Mouse (Mus musculus): ENCODE results near the gene Fkbpl. TPM values are rescaled to one million over a fixed set of nuclear protein-coding genes. Genes with fewer than 3 reads are reported as not detected.

Gene Fkbpl
- polyA plus RNA-seq, 1 experiment from 2014 or later, result 16.6 TPM

- Histone ChIP-seq H3K9ac (replicated peaks; ENCODE audit: low read length) (peak within 1 kb of the TSS; percentile 74), H3K4me2 (ENCODE audit: low read depth, low read length) (peak within 1 kb of the TSS; percentile 92), H3K4me1 (ENCODE audit: control insufficient read depth, insufficient read depth, low read length) (peaks cover 18% of the 10 kb centered on the region), H3K9me3 (replicated peaks; ENCODE audit: control insufficient read depth, low read length) (no peaks in the 10 kb centered on the region), H3K27ac (replicated peaks; ENCODE audit: low read depth, low read length) (peak within 1 kb of the TSS; percentile 80), H3K36me3 (replicated peaks; ENCODE audit: control insufficient read depth, insufficient read depth, low read depth, low read length) (no peaks in the 10 kb centered on the region), H3K4me3 (ENCODE audit: low read depth, low read length) (peak within 1 kb of the TSS; percentile 53), H3K27me3 (ENCODE audit: control insufficient read depth, insufficient read depth, low read length) (peaks cover 29% of the 10 kb centered on the region)
- no peak for ATAC-seq (replicated peaks; ENCODE audit: insufficient number of reproducible peaks, low FRiP score, low TSS enrichment, low read depth)
- 4% methylated on average over 29 of the region's 29 CpGs for WGBS
- DNase-seq (ENCODE audit: low spot score), result peak; percentile 33
Observed at GRCm38 (mm10) chr17:34627943-34628643, 16.5 kb upstream of the Fkbpl start, which contains the start of gene Ppt2. Ppt2 (minus strand) TSS chr17:34628510.

- DNase-seq (ENCODE audit: low spot score), result no peak
- Histone ChIP-seq H3K27ac (replicated peaks; ENCODE audit: low read depth, low read length) (no peak overlapping the region), H3K36me3 (replicated peaks; ENCODE audit: control insufficient read depth, insufficient read depth, low read depth, low read length) (no peaks in the 10 kb centered on the region), H3K4me1 (ENCODE audit: control insufficient read depth, insufficient read depth, low read length) (peaks cover 18% of the 10 kb centered on the region), H3K9me3 (replicated peaks; ENCODE audit: control insufficient read depth, low read length) (no peaks in the 10 kb centered on the region), H3K4me2 (ENCODE audit: low read depth, low read length) (peak overlapping the region; percentile 92), H3K4me3 (ENCODE audit: low read depth, low read length) (peak overlapping the region; percentile 53; the same call in 1 of the 2 replicates), H3K9ac (replicated peaks; ENCODE audit: low read length) (peak overlapping the region; percentile 74), H3K27me3 (ENCODE audit: control insufficient read depth, insufficient read depth, low read length) (peaks cover 31% of the 10 kb centered on the region)
- WGBS, result 15% methylated on average over 5 of the region's 5 CpGs
- no peak for ATAC-seq (replicated peaks; ENCODE audit: insufficient number of reproducible peaks, low FRiP score, low TSS enrichment, low read depth)
Observed at GRCm38 (mm10) chr17:34628644-34628967, 16.0 kb upstream of the Fkbpl start.

- no peak within 1 kb of the TSS for H3K27ac ChIP-seq (replicated peaks; ENCODE audit: low read depth, low read length)
- ATAC-seq (replicated peaks; ENCODE audit: insufficient number of reproducible peaks, low FRiP score, low TSS enrichment, low read depth), result no peak
- peak within 1 kb of the TSS; percentile 92 for H3K4me2 ChIP-seq (ENCODE audit: low read depth, low read length)
- WGBS, result under 1% methylated on average over 16 of the region's 16 CpGs
- H3K9me3 ChIP-seq (replicated peaks; ENCODE audit: control insufficient read depth, low read length), result no peaks in the 10 kb centered on the region
- H3K36me3 ChIP-seq (replicated peaks; ENCODE audit: control insufficient read depth, insufficient read depth, low read depth, low read length), result no peaks in the 10 kb centered on the region
- H3K9ac ChIP-seq (replicated peaks; ENCODE audit: low read length), result peak within 1 kb of the TSS; percentile 74
- peaks cover 31% of the 10 kb centered on the region for H3K27me3 ChIP-seq (ENCODE audit: control insufficient read depth, insufficient read depth, low read length)
- DNase-seq (ENCODE audit: low spot score), result peak; percentile 71
- H3K4me3 ChIP-seq (ENCODE audit: low read depth, low read length), result peak within 1 kb of the TSS; percentile 53
- H3K4me1 ChIP-seq (ENCODE audit: control insufficient read depth, insufficient read depth, low read length), result peaks cover 18% of the 10 kb centered on the region
Observed at GRCm38 (mm10) chr17:34629221-34629751, 15.3 kb upstream of the Fkbpl start, which contains the start of gene Prrt1. Prrt1 (plus strand) TSS chr17:34629533.

GRCm38 (mm10) chr17:34629796-34630603 is 14.6 kb upstream of the Fkbpl start:
- Histone ChIP-seq H3K4me3 (ENCODE audit: low read depth, low read length) (peak overlapping the region; percentile 22; the same call in 1 of the 2 replicates), H3K36me3 (replicated peaks; ENCODE audit: control insufficient read depth, insufficient read depth, low read depth, low read length) (no peaks in the 10 kb centered on the region), H3K4me1 (ENCODE audit: control insufficient read depth, insufficient read depth, low read length) (peaks cover 18% of the 10 kb centered on the region), H3K4me2 (ENCODE audit: low read depth, low read length) (peak overlapping the region; percentile 32; the same call in 1 of the 2 replicates), H3K27me3 (ENCODE audit: control insufficient read depth, insufficient read depth, low read length) (peaks cover 31% of the 10 kb centered on the region), H3K27ac (replicated peaks; ENCODE audit: low read depth, low read length) (no peak overlapping the region), H3K9ac (replicated peaks; ENCODE audit: low read length) (no peak overlapping the region), H3K9me3 (replicated peaks; ENCODE audit: control insufficient read depth, low read length) (no peaks in the 10 kb centered on the region)
- DNase-seq (ENCODE audit: low spot score), result no peak
- ATAC-seq (replicated peaks; ENCODE audit: insufficient number of reproducible peaks, low FRiP score, low TSS enrichment, low read depth), result no peak
- WGBS, result 11% methylated on average over 12 of the region's 12 CpGs

GRCm38 (mm10) chr17:34630761-34631301 is 13.7 kb upstream of the Fkbpl start:
- 4% methylated on average over 42 of the region's 48 CpGs for WGBS
- DNase-seq (ENCODE audit: low spot score) (no peak), ATAC-seq (replicated peaks; ENCODE audit: insufficient number of reproducible peaks, low FRiP score, low TSS enrichment, low read depth) (no peak)
- Histone ChIP-seq H3K9me3 (replicated peaks; ENCODE audit: control insufficient read depth, low read length) (no peaks in the 10 kb centered on the region), H3K9ac (replicated peaks; ENCODE audit: low read length) (peak overlapping the region; percentile 28), H3K27ac (replicated peaks; ENCODE audit: low read depth, low read length) (no peak overlapping the region), H3K4me3 (ENCODE audit: low read depth, low read length) (peak overlapping the region; percentile 22), H3K4me1 (ENCODE audit: control insufficient read depth, insufficient read depth, low read length) (peaks cover 18% of the 10 kb centered on the region), H3K4me2 (ENCODE audit: low read depth, low read length) (peak overlapping the region; percentile 32), H3K27me3 (ENCODE audit: control insufficient read depth, insufficient read depth, low read length) (peaks cover 31% of the 10 kb centered on the region), H3K36me3 (replicated peaks; ENCODE audit: control insufficient read depth, insufficient read depth, low read depth, low read length) (no peaks in the 10 kb centered on the region)

GRCm38 (mm10) chr17:34631647-34632046 is 12.9 kb upstream of the Fkbpl start:
- H3K9me3 ChIP-seq (replicated peaks; ENCODE audit: control insufficient read depth, low read length), result no peaks in the 10 kb centered on the region
- no peak for ATAC-seq (replicated peaks; ENCODE audit: insufficient number of reproducible peaks, low FRiP score, low TSS enrichment, low read depth)
- no peak overlapping the region; the same call in 1 of the 2 replicates for H3K9ac ChIP-seq (replicated peaks; ENCODE audit: low read length)
- H3K27me3 ChIP-seq (ENCODE audit: control insufficient read depth, insufficient read depth, low read length), result peaks cover 31% of the 10 kb centered on the region
- peaks cover 14% of the 10 kb centered on the region for H3K4me1 ChIP-seq (ENCODE audit: control insufficient read depth, insufficient read depth, low read length)
- H3K4me2 ChIP-seq (ENCODE audit: low read depth, low read length), result peak overlapping the region; percentile 74
- H3K27ac ChIP-seq (replicated peaks; ENCODE audit: low read depth, low read length), result no peak overlapping the region
- peak overlapping the region; percentile 32 for H3K4me3 ChIP-seq (ENCODE audit: low read depth, low read length)
- WGBS, result 1% methylated on average over 11 of the region's 12 CpGs
- no peaks in the 10 kb centered on the region for H3K36me3 ChIP-seq (replicated peaks; ENCODE audit: control insufficient read depth, insufficient read depth, low read depth, low read length)
- DNase-seq (ENCODE audit: low spot score), result no peak

GRCm38 (mm10) chr17:34632261-34632691 is 12.3 kb upstream of the Fkbpl start:
- H3K4me3 ChIP-seq (ENCODE audit: low read depth, low read length), result peak overlapping the region; percentile 32
- H3K4me2 ChIP-seq (ENCODE audit: low read depth, low read length), result peak overlapping the region; percentile 74
- ATAC-seq (replicated peaks; ENCODE audit: insufficient number of reproducible peaks, low FRiP score, low TSS enrichment, low read depth) (no peak), DNase-seq (ENCODE audit: low spot score) (peak; percentile 66)
- H3K9me3 ChIP-seq (replicated peaks; ENCODE audit: control insufficient read depth, low read length), result no peaks in the 10 kb centered on the region
- peaks cover 31% of the 10 kb centered on the region for H3K27me3 ChIP-seq (ENCODE audit: control insufficient read depth, insufficient read depth, low read length)
- no peaks in the 10 kb centered on the region for H3K36me3 ChIP-seq (replicated peaks; ENCODE audit: control insufficient read depth, insufficient read depth, low read depth, low read length)
- peak overlapping the region; percentile 32; the same call in 1 of the 2 replicates for H3K9ac ChIP-seq (replicated peaks; ENCODE audit: low read length)
- no peak overlapping the region for H3K27ac ChIP-seq (replicated peaks; ENCODE audit: low read depth, low read length)
- H3K4me1 ChIP-seq (ENCODE audit: control insufficient read depth, insufficient read depth, low read length), result peaks cover 14% of the 10 kb centered on the region
- WGBS, result 2% methylated on average over 26 of the region's 26 CpGs

All from embryonic facial prominence, embryonic 11.5 days (tissue).